Mouse (Mus musculus): ENCODE results near the gene Kcnip2. TPM values are rescaled to one million over a fixed set of nuclear protein-coding genes. Genes with fewer than 3 reads are reported as not detected.
A peak's percentile ranks its signal among the peaks of the same experiment; 100 is the strongest.

Gene Kcnip2
- total and polyA plus RNA-seq, 3 experiments: not detected

DNA sequence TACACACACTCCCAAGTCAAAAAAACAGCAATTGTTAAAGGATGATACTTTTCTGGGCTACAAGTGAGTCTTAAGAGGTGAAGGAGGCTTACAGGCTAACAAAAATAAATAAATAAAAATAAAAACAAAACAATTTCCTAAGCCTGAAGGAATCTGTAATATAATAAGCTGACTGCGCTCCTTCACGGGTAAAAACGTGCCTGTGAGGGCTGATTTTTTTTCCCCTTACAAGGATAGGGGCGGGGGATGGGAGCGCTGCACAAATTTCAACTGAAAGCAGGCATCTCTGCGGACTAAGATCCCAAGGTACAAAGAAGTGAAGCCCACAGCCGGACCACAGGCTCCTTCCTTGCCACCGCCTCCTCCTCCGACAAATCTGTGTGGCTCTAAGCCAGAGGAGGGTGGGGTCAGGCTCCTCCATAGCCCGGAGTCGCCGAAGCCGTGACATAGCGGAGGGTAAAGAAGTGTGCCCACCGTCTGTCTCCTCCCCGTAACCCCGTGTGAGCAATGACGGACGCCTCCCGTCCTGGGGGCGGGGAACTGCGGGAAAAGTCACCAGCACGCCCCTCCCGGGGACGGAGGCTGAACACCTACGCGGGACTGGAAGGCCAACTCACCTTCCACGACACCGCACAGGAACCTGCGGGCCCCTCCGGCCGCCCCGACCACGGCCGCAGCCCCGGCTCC is 33.4 kb downstream of the Kcnip2 start (continued):
- TF ChIP-seq TBP (conservative IDR thresholded peaks at IDR 0.05; ENCODE audit: low read depth, low read length) (no peak), USF2 (conservative IDR thresholded peaks at IDR 0.05; ENCODE audit: low read depth, low read length) (no peak), GABPA (IDR thresholded peaks at IDR 0.05; ENCODE audit: insufficient replicate concordance, low read depth, low read length) (no peak), ELF1 (IDR thresholded peaks at IDR 0.05; ENCODE audit: low read depth, low read length) (no peak), UBTF (IDR thresholded peaks at IDR 0.05; ENCODE audit: low read depth, low read length) (no peak), RCOR1 (conservative IDR thresholded peaks at IDR 0.05; ENCODE audit: low read depth, low read length) (no peak), CHD1 (IDR thresholded peaks at IDR 0.05; ENCODE audit: low read depth, low read length) (no peak)

DNA sequence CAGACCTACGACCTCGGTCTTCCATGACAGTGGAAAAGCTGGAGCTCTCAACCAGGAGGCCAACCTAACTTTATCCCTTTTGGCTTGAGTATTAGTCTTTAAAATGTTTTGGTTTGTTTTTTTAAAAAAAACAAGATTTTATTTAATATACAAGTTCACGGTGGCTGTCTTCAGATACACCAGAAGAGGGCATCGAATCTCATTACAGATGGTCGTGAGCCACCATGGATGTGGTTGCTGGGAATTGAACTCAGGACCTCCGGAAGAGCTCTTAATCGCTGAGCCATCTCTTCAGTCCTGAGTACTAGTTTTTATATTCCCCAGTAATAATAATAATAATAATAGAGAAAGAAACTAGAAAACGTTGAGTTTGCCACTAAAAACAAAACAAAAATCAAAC is 34.2 kb downstream of the Kcnip2 start:
- no peak for TF ChIP-seq UBTF (IDR thresholded peaks at IDR 0.05; ENCODE audit: low read depth, low read length)
- TF ChIP-seq CTCF (conservative IDR thresholded peaks at IDR 0.05 in 1 of 2, IDR thresholded peaks at IDR 0.05 in 1 of 2; ENCODE audit: low read depth in 2 of 2, low read length in 2 of 2): peak in 1 of 2 experiments; percentile 26; a peak in 2 of 4 replicates
- H3K4me3 ChIP-seq (replicated peaks in 1 of 3; ENCODE audit: low read depth in 2 of 3, low read length in 2 of 3, poor library complexity in 1 of 3): peak overlapping the region; percentile 35 to 93 (median 86)
- in situ Hi-C loops (cut with MboI; ENCODE audit: low pct_ligation_motif_present, low pct_unique_long_range_greater_than_20kb, low sequenced_read_pairs) (no loop called here), dilution Hi-C loops (cut with MboI; ENCODE audit: extremely low pct_ligation_motif_present, extremely low pct_unique_long_range_greater_than_20kb, low sequenced_read_pairs) (no loop called here)
- H3K27ac ChIP-seq (ENCODE audit: insufficient read depth, low read depth): no peak overlapping the region
- no peaks in the 10 kb centered on the region for H3K9me3 ChIP-seq (replicated peaks; ENCODE audit: low read length)
- peaks cover 15 to 36% of the 10 kb centered on the region in 2 experiments for H3K4me1 ChIP-seq (ENCODE audit: control insufficient read depth in 1 of 2, insufficient read depth in 2 of 2)
- H3K9ac ChIP-seq (ENCODE audit: insufficient read depth, low read depth): peak overlapping the region; percentile 90
- DNase-seq (ENCODE audit: extremely low read depth): peak; percentile 12
- H3K79me2 ChIP-seq (replicated peaks; ENCODE audit: control insufficient read depth, extremely low read depth, insufficient read depth, poor library complexity, severe bottlenecking): peaks cover 57% of the 10 kb centered on the region
- peaks cover 23 to 47% of the 10 kb centered on the region in 2 experiments for H3K36me3 ChIP-seq (replicated peaks in 1 of 2; ENCODE audit: control insufficient read depth in 1 of 2, insufficient read depth in 1 of 2, low read length in 1 of 2)
- no peaks in the 10 kb centered on the region for H3K27me3 ChIP-seq (replicated peaks)
- peak overlapping the region; percentile 97 for H3K4me2 ChIP-seq (ENCODE audit: insufficient read depth, low read depth, poor library complexity, severe bottlenecking)

DNA sequence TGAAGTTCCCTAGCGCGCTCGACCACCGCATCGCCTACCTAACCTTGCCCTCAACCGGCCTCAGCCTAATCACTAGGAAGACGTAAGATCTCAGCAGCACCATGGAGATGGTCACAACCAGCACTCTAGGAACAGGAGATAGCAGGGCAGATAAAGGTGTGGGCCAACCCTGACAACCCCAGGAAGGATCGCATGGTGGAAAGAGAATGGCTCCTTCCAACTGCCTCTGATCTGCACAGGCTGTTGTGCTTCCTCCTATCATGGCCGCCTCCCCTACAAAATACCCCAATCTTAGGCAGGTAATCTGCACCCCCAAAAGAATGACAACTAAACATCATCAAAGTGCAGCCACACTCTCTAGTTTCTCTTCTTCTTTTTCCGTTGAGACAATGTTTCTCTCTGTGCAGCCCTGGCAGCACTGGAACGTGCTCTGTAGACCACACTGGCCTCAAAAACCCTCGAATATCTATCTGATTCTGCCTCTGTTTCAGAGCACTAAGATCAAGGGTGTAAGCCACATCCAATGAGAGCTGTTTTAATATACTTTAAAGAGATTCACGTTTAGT is 35.4 kb downstream of the Kcnip2 start:
- in situ Hi-C loops (cut with MboI; ENCODE audit: low pct_ligation_motif_present, low pct_unique_long_range_greater_than_20kb, low sequenced_read_pairs): no loop called here
- peaks cover 31 to 60% of the 10 kb centered on the region in 2 experiments for H3K36me3 ChIP-seq (replicated peaks in 1 of 2; ENCODE audit: control insufficient read depth in 1 of 2, insufficient read depth in 1 of 2, low read length in 1 of 2)
- DNase-seq (ENCODE audit: extremely low read depth): no peak

DNA sequence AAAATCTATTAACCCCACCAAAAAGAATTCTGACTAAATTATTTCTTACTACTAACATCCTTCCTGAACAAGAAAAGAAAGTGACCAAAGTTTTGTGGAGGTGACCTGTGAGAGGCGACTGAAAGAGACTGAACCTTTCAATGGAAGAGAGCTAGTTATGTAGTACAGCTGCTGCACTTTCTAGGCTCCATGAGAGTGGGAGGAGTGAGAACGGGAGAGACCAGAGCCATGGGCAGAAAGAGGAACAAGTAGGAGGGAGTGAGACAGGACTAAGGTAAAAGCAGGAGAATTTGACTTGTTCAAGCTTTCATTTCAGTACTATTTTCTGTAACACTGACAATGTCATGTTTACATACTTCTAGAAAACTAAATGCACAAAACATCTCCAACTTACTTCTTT is 40.4 kb downstream of the Kcnip2 start:
- Histone ChIP-seq H3K4me2 (ENCODE audit: insufficient read depth, low read depth, poor library complexity, severe bottlenecking) (no peak overlapping the region), H3K4me3 (replicated peaks in 1 of 3; ENCODE audit: low read depth in 2 of 3, low read length in 2 of 3, poor library complexity in 1 of 3) (no peak overlapping the region), H3K27me3 (replicated peaks) (no peaks in the 10 kb centered on the region), H3K36me3 (replicated peaks in 1 of 2; ENCODE audit: control insufficient read depth in 1 of 2, insufficient read depth in 1 of 2, low read length in 1 of 2) (peaks cover 68 to 98% of the 10 kb centered on the region in 2 experiments), H3K79me2 (replicated peaks; ENCODE audit: control insufficient read depth, extremely low read depth, insufficient read depth, poor library complexity, severe bottlenecking) (peaks cover 40% of the 10 kb centered on the region), H3K9ac (ENCODE audit: insufficient read depth, low read depth) (no peak overlapping the region), H3K27ac (ENCODE audit: insufficient read depth, low read depth) (no peak overlapping the region), H3K4me1 (ENCODE audit: control insufficient read depth in 1 of 2, insufficient read depth in 2 of 2) (peaks cover 4 to 14% of the 10 kb centered on the region in 2 experiments), H3K9me3 (replicated peaks; ENCODE audit: low read length) (no peaks in the 10 kb centered on the region)
- dilution Hi-C loops (cut with MboI; ENCODE audit: extremely low pct_ligation_motif_present, extremely low pct_unique_long_range_greater_than_20kb, low sequenced_read_pairs): no loop called here
- in situ Hi-C loops (cut with MboI; ENCODE audit: low pct_ligation_motif_present, low pct_unique_long_range_greater_than_20kb, low sequenced_read_pairs): no loop called here
- DNase-seq (ENCODE audit: extremely low read depth): no peak
- TF ChIP-seq USF1 (IDR thresholded peaks at IDR 0.05; ENCODE audit: low read depth, low read length): no peak
- TF ChIP-seq CHD1 (IDR thresholded peaks at IDR 0.05; ENCODE audit: low read depth, low read length): no peak
- no peak for TF ChIP-seq GABPA (IDR thresholded peaks at IDR 0.05; ENCODE audit: insufficient replicate concordance, low read depth, low read length)
- no peak for TF ChIP-seq SMC3 (IDR thresholded peaks at IDR 0.05; ENCODE audit: low read depth, low read length)
- no peak for TF ChIP-seq ZMIZ1 (IDR thresholded peaks at IDR 0.05; ENCODE audit: low read depth, low read length)
- no peak for TF ChIP-seq MEF2A (IDR thresholded peaks at IDR 0.05; ENCODE audit: borderline replicate concordance, low read depth, low read length)

More for the DNA sequence above, 35.4 kb downstream of the Kcnip2 start:
- no peaks in the 10 kb centered on the region for H3K9me3 ChIP-seq (replicated peaks; ENCODE audit: low read length)
- peak overlapping the region; percentile 90 for H3K9ac ChIP-seq (ENCODE audit: insufficient read depth, low read depth)
- H3K79me2 ChIP-seq (replicated peaks; ENCODE audit: control insufficient read depth, extremely low read depth, insufficient read depth, poor library complexity, severe bottlenecking): peaks cover 62% of the 10 kb centered on the region
- H3K4me3 ChIP-seq (replicated peaks in 1 of 3; ENCODE audit: low read depth in 2 of 3, low read length in 2 of 3, poor library complexity in 1 of 3): no peak overlapping the region
- H3K4me1 ChIP-seq (ENCODE audit: control insufficient read depth in 1 of 2, insufficient read depth in 2 of 2): peaks cover 9 to 30% of the 10 kb centered on the region in 2 experiments
- dilution Hi-C loops (cut with MboI; ENCODE audit: extremely low pct_ligation_motif_present, extremely low pct_unique_long_range_greater_than_20kb, low sequenced_read_pairs): no loop called here
- H3K4me2 ChIP-seq (ENCODE audit: insufficient read depth, low read depth, poor library complexity, severe bottlenecking): peak overlapping the region; percentile 97
- no peak overlapping the region for H3K27ac ChIP-seq (ENCODE audit: insufficient read depth, low read depth)
- no peak for TF ChIP-seq ZC3H11A (IDR thresholded peaks at IDR 0.05; ENCODE audit: low read depth, low read length)
- TF ChIP-seq BHLHE40 (IDR thresholded peaks at IDR 0.05; ENCODE audit: low read depth, low read length): 0 out of 2 replicates have a peak, but pooled peaks have one; percentile 32
- no peaks in the 10 kb centered on the region for H3K27me3 ChIP-seq (replicated peaks)
